Mouse (Mus musculus) urinary bladder, adult 2 months (tissue): Measurements from ENCODE around the gene Kank2. TPM values are rescaled to one million over a fixed set of nuclear protein-coding genes. Genes with fewer than 3 reads are reported as not detected.

Experiments used
- DNase-seq: peaks from one replicate; pipeline ENCODE4 v3.0.0; 2022; ENCODE audit warnings: low spot score
- polyA plus RNA-seq: library from polyadenylated mRNA; depleted of rRNA; stranded (reverse); fragments of >200 nt; gene quantifications from 2 replicates; pipeline ENCODE4 v1.2.3, GENCODE M21; 2012; rRNA removed

Kank2 gene
- 44.6 and 77.0 TPM in 2 replicates for polyA plus RNA-seq

- peak; percentile 94 for DNase-seq
These were observed at the start of gene Kank2 for GRCm38 (mm10) chr9:21798345-21799009. Gene Kank2 (minus strand): TSS chr9:21798744.

GRCm38 (mm10) chr9:21847926-21848325 lies 49.4 kb upstream of the Kank2 start:
- no peak for DNase-seq

GRCm38 (mm10) chr9:21847425-21847824 lies 48.9 kb upstream of the Kank2 start:
- DNase-seq = no peak

GRCm38 (mm10) chr9:21846755-21847341 lies 48.3 kb upstream of the Kank2 start:
- no peak for DNase-seq

- DNase-seq = no peak
These were observed 47.0 kb upstream of the Kank2 start for GRCm38 (mm10) chr9:21845381-21846080.

GRCm38 (mm10) chr9:21843086-21843485 lies 44.5 kb upstream of the Kank2 start:
- no peak for DNase-seq

GRCm38 (mm10) chr9:21842391-21842790 lies 43.8 kb upstream of the Kank2 start:
- DNase-seq = no peak

- DNase-seq = no peak
These were observed 42.8 kb upstream of the Kank2 start for GRCm38 (mm10) chr9:21841340-21841739.

- no peak for DNase-seq
These were observed 41.7 kb upstream of the Kank2 start for GRCm38 (mm10) chr9:21840115-21840787.

GRCm38 (mm10) chr9:21837690-21838089 lies 39.1 kb upstream of the Kank2 start:
- DNase-seq = no peak

GRCm38 (mm10) chr9:21835258-21835912 lies 36.8 kb upstream of the Kank2 start, which contains the start of gene Angptl8:
Gene Angptl8 (plus strand): TSS chr9:21835510.
- no peak for DNase-seq

GRCm38 (mm10) chr9:21831558-21832240 lies 33.2 kb upstream of the Kank2 start:
- DNase-seq = no peak

- DNase-seq = no peak
These were observed 32.4 kb upstream of the Kank2 start for GRCm38 (mm10) chr9:21830936-21831335.

GRCm38 (mm10) chr9:21830461-21830850 lies 31.9 kb upstream of the Kank2 start:
- no peak for DNase-seq

GRCm38 (mm10) chr9:21829834-21830460 lies 31.4 kb upstream of the Kank2 start:
- no peak for DNase-seq

- no peak for DNase-seq
These were observed 25.8 kb upstream of the Kank2 start for GRCm38 (mm10) chr9:21824366-21824765.

GRCm38 (mm10) chr9:21823957-21824356 lies 25.4 kb upstream of the Kank2 start:
- no peak for DNase-seq

GRCm38 (mm10) chr9:21822686-21823085 lies 24.1 kb upstream of the Kank2 start:
- no peak for DNase-seq

- no peak for DNase-seq
These were observed 21.6 kb upstream of the Kank2 start for GRCm38 (mm10) chr9:21820183-21820582.

GRCm38 (mm10) chr9:21819181-21819729 lies 20.7 kb upstream of the Kank2 start:
- DNase-seq = no peak
